Mouse (Mus musculus): ENCODE measurements around the gene Kcnh5. TPM values are rescaled to one million over a fixed set of nuclear protein-coding genes. Genes with fewer than 3 reads are reported as not detected.

The Kcnh5 gene
- polyA plus RNA-seq, 1 experiment from 2014 or later = 0.09 TPM

- no peaks in the 10 kb centered on the region for H3K4me1 ChIP-seq (ENCODE audit: control insufficient read depth, insufficient read depth, low read length)
- no peak overlapping the region for H3K27ac ChIP-seq (replicated peaks; ENCODE audit: low read depth, low read length)
- no peak for ATAC-seq (ENCODE audit: insufficient number of reproducible peaks, low FRiP score, low TSS enrichment, low read depth)
- H3K27me3 ChIP-seq (ENCODE audit: control insufficient read depth, insufficient read depth, low read length) = no peaks in the 10 kb centered on the region
- no peak overlapping the region for H3K4me2 ChIP-seq (ENCODE audit: low read depth, severe bottlenecking)
- H3K36me3 ChIP-seq (ENCODE audit: control insufficient read depth, insufficient read depth, low read length) = no peaks in the 10 kb centered on the region
- H3K9me3 ChIP-seq (ENCODE audit: control insufficient read depth, low read length) = no peaks in the 10 kb centered on the region
- no peak overlapping the region for H3K4me3 ChIP-seq (ENCODE audit: low read depth, low read length)
- 95% methylated on average over 2 of the region's 2 CpGs for WGBS
- no peak for DNase-seq (ENCODE audit: low spot score)
- H3K9ac ChIP-seq (ENCODE audit: low read length) = no peak overlapping the region
Observed at GRCm38 (mm10) chr12:75153076-75153568, 24.0 kb downstream of the Kcnh5 start.

- Histone ChIP-seq H3K4me1 (ENCODE audit: control insufficient read depth, insufficient read depth, low read length) (no peaks in the 10 kb centered on the region), H3K36me3 (ENCODE audit: control insufficient read depth, insufficient read depth, low read length) (no peaks in the 10 kb centered on the region), H3K9me3 (ENCODE audit: control insufficient read depth, low read length) (no peaks in the 10 kb centered on the region), H3K4me3 (ENCODE audit: low read depth, low read length) (no peak overlapping the region), H3K4me2 (ENCODE audit: low read depth, severe bottlenecking) (no peak overlapping the region), H3K27ac (replicated peaks; ENCODE audit: low read depth, low read length) (no peak overlapping the region), H3K9ac (ENCODE audit: low read length) (no peak overlapping the region), H3K27me3 (ENCODE audit: control insufficient read depth, insufficient read depth, low read length) (no peaks in the 10 kb centered on the region)
- DNase-seq (ENCODE audit: low spot score) = no peak
- 90% methylated on average over 1 of the region's 1 CpGs for WGBS
- ATAC-seq (ENCODE audit: insufficient number of reproducible peaks, low FRiP score, low TSS enrichment, low read depth) = no peak
Observed at GRCm38 (mm10) chr12:75139792-75140191, 37.3 kb downstream of the Kcnh5 start.

GRCm38 (mm10) chr12:75091921-75092320 lies 85.2 kb downstream of the Kcnh5 start:
- Histone ChIP-seq H3K9me3 (ENCODE audit: control insufficient read depth, low read length) (no peaks in the 10 kb centered on the region), H3K4me2 (ENCODE audit: low read depth, severe bottlenecking) (no peak overlapping the region), H3K4me3 (ENCODE audit: low read depth, low read length) (no peak overlapping the region), H3K4me1 (ENCODE audit: control insufficient read depth, insufficient read depth, low read length) (no peaks in the 10 kb centered on the region), H3K27me3 (ENCODE audit: control insufficient read depth, insufficient read depth, low read length) (no peaks in the 10 kb centered on the region), H3K36me3 (ENCODE audit: control insufficient read depth, insufficient read depth, low read length) (no peaks in the 10 kb centered on the region), H3K9ac (ENCODE audit: low read length) (no peak overlapping the region), H3K27ac (replicated peaks; ENCODE audit: low read depth, low read length) (no peak overlapping the region)
- WGBS = 86% methylated on average over 5 of the region's 5 CpGs
- DNase-seq (ENCODE audit: low spot score) (no peak), ATAC-seq (ENCODE audit: insufficient number of reproducible peaks, low FRiP score, low TSS enrichment, low read depth) (no peak)

- Histone ChIP-seq H3K27ac (replicated peaks; ENCODE audit: low read depth, low read length) (no peak overlapping the region), H3K4me1 (ENCODE audit: control insufficient read depth, insufficient read depth, low read length) (no peaks in the 10 kb centered on the region), H3K9me3 (ENCODE audit: control insufficient read depth, low read length) (no peaks in the 10 kb centered on the region), H3K4me2 (ENCODE audit: low read depth, severe bottlenecking) (no peak overlapping the region), H3K4me3 (ENCODE audit: low read depth, low read length) (no peak overlapping the region), H3K36me3 (ENCODE audit: control insufficient read depth, insufficient read depth, low read length) (no peaks in the 10 kb centered on the region), H3K9ac (ENCODE audit: low read length) (no peak overlapping the region), H3K27me3 (ENCODE audit: control insufficient read depth, insufficient read depth, low read length) (no peaks in the 10 kb centered on the region)
- WGBS = 89% methylated on average over 1 of the region's 1 CpGs
- DNase-seq (ENCODE audit: low spot score) = no peak
- no peak for ATAC-seq (ENCODE audit: insufficient number of reproducible peaks, low FRiP score, low TSS enrichment, low read depth)
Observed at GRCm38 (mm10) chr12:75090957-75091356, 86.2 kb downstream of the Kcnh5 start.

GRCm38 (mm10) chr12:75077175-75077574 lies 100.0 kb downstream of the Kcnh5 start:
- Histone ChIP-seq H3K9ac (ENCODE audit: low read length) (no peak overlapping the region), H3K27me3 (ENCODE audit: control insufficient read depth, insufficient read depth, low read length) (no peaks in the 10 kb centered on the region), H3K4me3 (ENCODE audit: low read depth, low read length) (no peak overlapping the region), H3K36me3 (ENCODE audit: control insufficient read depth, insufficient read depth, low read length) (no peaks in the 10 kb centered on the region), H3K9me3 (ENCODE audit: control insufficient read depth, low read length) (no peaks in the 10 kb centered on the region), H3K27ac (replicated peaks; ENCODE audit: low read depth, low read length) (no peak overlapping the region), H3K4me2 (ENCODE audit: low read depth, severe bottlenecking) (no peak overlapping the region), H3K4me1 (ENCODE audit: control insufficient read depth, insufficient read depth, low read length) (no peaks in the 10 kb centered on the region)
- ATAC-seq (ENCODE audit: insufficient number of reproducible peaks, low FRiP score, low TSS enrichment, low read depth) (no peak), DNase-seq (ENCODE audit: low spot score) (no peak)
- WGBS = 71% methylated on average over 5 of the region's 5 CpGs

GRCm38 (mm10) chr12:75071043-75071442 lies 106.1 kb downstream of the Kcnh5 start:
- Histone ChIP-seq H3K9me3 (ENCODE audit: control insufficient read depth, low read length) (no peaks in the 10 kb centered on the region), H3K9ac (ENCODE audit: low read length) (no peak overlapping the region), H3K4me3 (ENCODE audit: low read depth, low read length) (no peak overlapping the region), H3K27me3 (ENCODE audit: control insufficient read depth, insufficient read depth, low read length) (no peaks in the 10 kb centered on the region), H3K4me1 (ENCODE audit: control insufficient read depth, insufficient read depth, low read length) (no peaks in the 10 kb centered on the region), H3K4me2 (ENCODE audit: low read depth, severe bottlenecking) (no peak overlapping the region), H3K27ac (replicated peaks; ENCODE audit: low read depth, low read length) (no peak overlapping the region), H3K36me3 (ENCODE audit: control insufficient read depth, insufficient read depth, low read length) (no peaks in the 10 kb centered on the region)
- no peak for DNase-seq (ENCODE audit: low spot score)
- WGBS = 98% methylated on average over 2 of the region's 2 CpGs
- ATAC-seq (ENCODE audit: insufficient number of reproducible peaks, low FRiP score, low TSS enrichment, low read depth) = no peak

DNA sequence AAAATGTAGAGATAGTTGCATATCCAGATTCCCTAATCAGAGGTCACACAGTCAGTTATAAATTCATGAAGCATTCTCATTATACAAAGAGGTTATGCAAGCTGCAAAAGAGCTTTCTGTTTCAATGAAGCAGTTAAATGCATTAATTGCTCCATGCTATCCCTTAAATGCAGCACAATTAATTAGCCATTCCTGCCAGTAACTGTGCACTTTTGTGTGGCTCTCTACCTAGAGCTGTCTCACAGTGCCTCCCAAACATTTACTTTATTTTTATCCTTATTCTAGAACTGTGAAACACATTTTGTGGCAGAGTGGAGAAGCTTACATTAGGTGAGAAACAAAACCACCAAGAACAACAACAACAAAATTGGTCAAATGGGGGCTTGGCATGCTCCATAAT lies 114.6 kb downstream of the Kcnh5 start:
- H3K4me1 ChIP-seq (ENCODE audit: control insufficient read depth, insufficient read depth, low read length) = no peaks in the 10 kb centered on the region
- H3K36me3 ChIP-seq (ENCODE audit: control insufficient read depth, insufficient read depth, low read length) = no peaks in the 10 kb centered on the region
- no peak overlapping the region for H3K9ac ChIP-seq (ENCODE audit: low read length)
- ATAC-seq (ENCODE audit: insufficient number of reproducible peaks, low FRiP score, low TSS enrichment, low read depth) (no peak), DNase-seq (ENCODE audit: low spot score) (no peak)
- H3K4me3 ChIP-seq (ENCODE audit: low read depth, low read length) = no peak overlapping the region
- H3K9me3 ChIP-seq (ENCODE audit: control insufficient read depth, low read length) = no peaks in the 10 kb centered on the region
- H3K27me3 ChIP-seq (ENCODE audit: control insufficient read depth, insufficient read depth, low read length) = no peaks in the 10 kb centered on the region
- H3K27ac ChIP-seq (replicated peaks; ENCODE audit: low read depth, low read length) = no peak overlapping the region
- H3K4me2 ChIP-seq (ENCODE audit: low read depth, severe bottlenecking) = no peak overlapping the region

DNA sequence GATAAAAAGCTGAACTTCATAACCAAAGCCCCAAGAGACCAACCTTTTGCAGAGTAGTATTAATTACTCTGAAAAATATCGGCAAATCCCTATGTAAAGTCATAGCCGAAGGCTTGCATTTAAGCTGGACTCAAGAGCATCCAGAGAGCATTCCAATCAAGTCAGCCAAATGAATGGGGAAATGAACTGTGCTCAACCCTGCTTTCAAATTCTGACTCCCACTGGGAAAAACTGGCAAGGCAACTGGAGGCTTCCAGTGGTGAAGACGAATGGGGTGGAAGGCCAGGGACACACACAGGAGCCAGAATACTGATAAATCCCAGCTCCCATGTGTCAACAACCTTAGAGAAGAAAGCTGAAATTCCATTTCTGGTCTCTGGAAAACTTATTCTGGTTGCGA lies 115.4 kb downstream of the Kcnh5 start:
- H3K9me3 ChIP-seq (ENCODE audit: control insufficient read depth, low read length) = no peaks in the 10 kb centered on the region
- H3K27me3 ChIP-seq (ENCODE audit: control insufficient read depth, insufficient read depth, low read length) = no peaks in the 10 kb centered on the region
- no peak overlapping the region for H3K27ac ChIP-seq (replicated peaks; ENCODE audit: low read depth, low read length)
- H3K4me1 ChIP-seq (ENCODE audit: control insufficient read depth, insufficient read depth, low read length) = no peaks in the 10 kb centered on the region
- 77% methylated on average over 4 of the region's 4 CpGs for WGBS
- no peak overlapping the region for H3K4me3 ChIP-seq (ENCODE audit: low read depth, low read length)
- H3K4me2 ChIP-seq (ENCODE audit: low read depth, severe bottlenecking) = no peak overlapping the region
- DNase-seq (ENCODE audit: low spot score) = no peak
- no peaks in the 10 kb centered on the region for H3K36me3 ChIP-seq (ENCODE audit: control insufficient read depth, insufficient read depth, low read length)
- no peak for ATAC-seq (ENCODE audit: insufficient number of reproducible peaks, low FRiP score, low TSS enrichment, low read depth)
- H3K9ac ChIP-seq (ENCODE audit: low read length) = no peak overlapping the region

- no peak for DNase-seq (ENCODE audit: low spot score)
- WGBS = 67% methylated on average over 1 of the region's 1 CpGs
Observed at GRCm38 (mm10) chr12:75053731-75054130, 123.4 kb downstream of the Kcnh5 start.

More at GRCm38 (mm10) chr12:75053731-75054130, 123.4 kb downstream of the Kcnh5 start:
- Histone ChIP-seq H3K27ac (replicated peaks; ENCODE audit: low read depth, low read length) (no peak overlapping the region), H3K4me1 (ENCODE audit: control insufficient read depth, insufficient read depth, low read length) (no peaks in the 10 kb centered on the region), H3K27me3 (ENCODE audit: control insufficient read depth, insufficient read depth, low read length) (no peaks in the 10 kb centered on the region), H3K9ac (ENCODE audit: low read length) (no peak overlapping the region), H3K4me3 (ENCODE audit: low read depth, low read length) (no peak overlapping the region), H3K9me3 (ENCODE audit: control insufficient read depth, low read length) (no peaks in the 10 kb centered on the region), H3K36me3 (ENCODE audit: control insufficient read depth, insufficient read depth, low read length) (no peaks in the 10 kb centered on the region), H3K4me2 (ENCODE audit: low read depth, severe bottlenecking) (no peak overlapping the region)
- ATAC-seq (ENCODE audit: insufficient number of reproducible peaks, low FRiP score, low TSS enrichment, low read depth) = no peak
